Mouse (Mus musculus): ENCODE data around the gene Ano4.

DNA sequence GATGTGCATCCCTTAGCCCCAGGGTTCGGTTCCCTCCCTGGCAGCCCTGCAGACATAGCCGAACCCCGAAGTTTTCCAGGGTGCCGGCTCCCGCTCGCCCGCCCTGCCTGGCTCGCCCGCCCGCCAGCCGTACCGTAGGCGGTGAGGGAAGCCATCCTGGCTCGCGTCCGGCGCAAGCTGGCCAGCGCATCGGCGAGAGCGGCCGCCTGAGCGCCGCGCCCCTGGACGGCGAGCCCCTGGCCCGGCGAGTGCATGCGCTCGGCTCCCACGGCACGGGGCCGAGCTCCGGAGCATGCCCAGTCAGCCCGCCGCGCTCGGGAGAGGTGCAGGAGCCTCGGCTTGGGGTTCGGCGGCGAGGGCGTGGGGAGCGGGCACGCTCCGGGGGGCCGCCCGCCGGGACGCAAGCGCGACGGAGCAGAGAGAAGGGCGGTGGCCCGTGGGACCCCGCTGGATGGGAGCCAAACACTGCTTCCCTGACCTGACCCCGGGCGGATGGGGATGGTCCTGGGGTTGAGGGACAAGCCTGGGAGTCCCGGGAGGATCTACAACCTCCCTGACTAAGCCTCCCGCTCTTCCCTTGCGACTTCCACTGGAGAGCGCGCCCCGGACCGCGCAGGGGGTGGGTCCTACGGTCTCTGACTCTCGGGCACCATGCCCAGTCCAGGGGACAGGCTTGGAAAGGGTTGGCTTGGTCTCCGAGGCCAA lies at the start of gene Ano4:
- TF ChIP-seq E2F4 (IDR thresholded peaks at IDR 0.05; ENCODE audit: insufficient read depth) (no peak), POLR2A (IDR thresholded peaks at IDR 0.05; ENCODE audit: insufficient read length, low read depth) (no peak)
